Mouse (Mus musculus): ENCODE results near the gene Tas2r136.

Gene Tas2r136

GRCm38 (mm10) chr6:132778062-132778461, at the start of gene Tas2r136:
Gene Tas2r136 (minus strand): TSS chr6:132778162.
- no peak for DNase-seq (ENCODE audit: low spot score)

GRCm38 (mm10) chr6:132802518-132802917, 24.6 kb upstream of the Tas2r136 start, which contains the start of gene Tas2r117:
Gene Tas2r117 (plus strand): TSS chr6:132802818.
- no peak for DNase-seq (ENCODE audit: low spot score)

DNA sequence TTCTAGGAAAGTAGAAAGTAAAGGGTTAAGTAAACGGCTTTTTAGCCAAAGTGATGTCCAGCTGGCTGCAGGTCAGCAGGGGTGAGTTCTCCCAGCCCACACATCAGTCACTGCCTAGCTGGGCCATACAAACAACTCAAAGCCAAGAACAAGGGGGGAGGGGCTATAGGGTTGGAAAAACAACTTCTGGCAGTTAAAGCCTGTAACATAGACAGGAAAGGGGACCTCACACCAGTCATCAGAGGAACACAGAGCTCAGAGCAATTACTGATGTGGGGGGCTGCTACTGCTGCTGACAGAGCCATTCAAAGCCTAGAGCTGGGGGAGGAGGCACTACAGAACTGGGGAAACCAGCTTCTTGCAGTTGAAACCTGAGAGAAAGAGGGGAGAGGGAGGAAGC, 17.4 kb upstream of the Tas2r136 start:
- no peak for DNase-seq (ENCODE audit: low spot score)

DNA sequence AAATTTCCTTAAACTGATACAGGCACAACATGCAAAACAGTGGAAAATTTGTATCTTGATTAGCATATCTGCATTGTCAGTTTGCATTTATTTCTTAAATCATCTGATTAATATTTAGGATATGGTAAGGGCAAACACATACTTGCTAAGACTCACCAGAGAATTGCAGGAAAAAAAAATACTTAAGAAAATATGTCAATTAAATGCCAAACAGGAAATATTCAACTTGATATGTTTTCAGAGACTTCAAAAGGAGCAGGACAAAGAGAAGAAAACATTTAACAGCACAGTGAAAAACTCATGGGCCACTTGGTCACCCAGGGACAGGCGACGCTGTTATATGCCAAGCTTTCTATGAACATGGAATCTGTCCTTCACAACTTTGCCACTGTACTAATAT, 16.1 kb downstream of the Tas2r136 start, which contains the start of gene Tas2r102:
Tas2r102 (plus strand) TSS at position 301 of the 400 bp plus-strand sequence.
- DNase-seq (ENCODE audit: low spot score): no peak

DNA sequence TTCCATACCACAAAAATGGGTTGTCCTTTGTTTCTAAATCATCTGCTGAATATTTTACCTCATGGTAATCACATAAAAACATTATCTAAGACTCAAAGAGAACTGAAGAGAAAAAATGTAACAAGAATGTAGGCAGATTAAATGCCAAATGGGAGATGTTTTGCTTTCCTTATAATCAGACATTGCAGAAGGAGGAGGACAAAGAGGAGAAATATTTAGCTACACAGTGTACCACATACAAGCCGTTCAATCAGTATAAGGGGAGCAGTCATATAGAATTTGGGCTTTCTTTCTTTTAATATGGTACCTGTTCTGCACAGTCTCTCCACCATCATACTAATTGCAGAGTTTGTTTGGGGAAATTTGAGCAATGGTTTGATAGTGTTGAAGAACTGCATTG, 23.5 kb downstream of the Tas2r136 start, which contains the start of gene Tas2r124:
Tas2r124 (plus strand) TSS at position 301 of the 400 bp plus-strand sequence.
- DNase-seq (ENCODE audit: low spot score): no peak

- DNase-seq (ENCODE audit: low spot score): no peak
Observed at GRCm38 (mm10) chr6:132750206-132750605, 27.8 kb downstream of the Tas2r136 start.

GRCm38 (mm10) chr6:132737935-132738334, 40.0 kb downstream of the Tas2r136 start, which contains the start of gene Tas2r115:
Gene Tas2r115 (minus strand): TSS chr6:132738035.
- no peak for DNase-seq (ENCODE audit: low spot score)
